Mouse (Mus musculus): ENCODE measurements at regions not wholly inside any gene's neighbourhood (a gene's known extent, or its start where the extent isn't known, plus 50 kb on each side); places are given as distances from the start of the nearest gene placed in this dataset.
A peak's percentile ranks its signal among the peaks of the same experiment; 100 is the strongest.

DNA sequence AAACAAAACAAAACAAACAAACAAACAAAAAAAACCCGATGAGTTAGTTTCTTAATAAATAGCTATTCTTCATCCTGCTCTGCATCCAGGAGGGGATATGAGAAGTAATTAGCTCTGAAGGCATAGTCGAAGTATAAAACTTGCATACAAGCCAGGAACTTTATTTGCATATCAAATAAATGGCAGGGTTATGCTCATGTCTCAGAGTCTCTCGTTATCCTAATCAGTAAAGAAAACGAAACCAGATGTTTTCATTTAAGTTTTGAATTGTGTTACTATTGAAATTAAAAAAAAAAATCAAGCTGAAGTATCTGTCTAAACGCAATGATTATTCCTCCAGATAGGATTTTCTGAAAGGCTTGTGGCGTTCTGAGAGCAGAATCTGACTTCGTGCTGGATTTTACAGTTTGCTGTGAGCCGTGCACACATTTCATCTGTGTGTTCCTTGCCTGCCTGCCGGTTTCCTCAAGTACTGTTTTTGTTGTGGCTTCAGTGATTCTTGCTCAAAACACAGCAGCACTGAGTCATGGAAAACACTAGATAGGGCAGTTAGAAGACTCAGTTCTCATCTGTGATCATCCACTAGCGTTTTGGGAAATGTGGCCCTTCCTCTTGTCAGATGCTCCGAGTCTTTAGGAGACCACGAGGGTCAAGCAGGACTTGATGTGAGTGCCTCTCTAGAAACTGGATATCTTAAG, 91.2 kb downstream of the Kcnrg start:
- ATAC-seq (replicated peaks): no peak
- Histone ChIP-seq H3K4me2 (replicated peaks) (no peak overlapping the region), H3K36me3 (no peaks in the 10 kb centered on the region), H3K27ac (replicated peaks) (no peak overlapping the region), H3K27me3 (no peaks in the 10 kb centered on the region), H3K4me1 (peaks cover 13% of the 10 kb centered on the region), H3K9me3 (no peaks in the 10 kb centered on the region), H3K9ac (replicated peaks) (no peak overlapping the region), H3K4me3 (no peak overlapping the region)
- WGBS: 25% methylated on average over 12 of the region's 12 CpGs

GRCm38 (mm10) chr14:61699638-61700037, 92.4 kb downstream of the Kcnrg start:
- H3K4me3 ChIP-seq: no peak overlapping the region
- H3K36me3 ChIP-seq: no peaks in the 10 kb centered on the region
- H3K9me3 ChIP-seq: no peaks in the 10 kb centered on the region
- no peaks in the 10 kb centered on the region for H3K27me3 ChIP-seq
- no peak overlapping the region for H3K9ac ChIP-seq (replicated peaks)
- WGBS: 22% methylated on average over 7 of the region's 7 CpGs
- 0 out of 2 replicates have a peak, but pooled peaks have one; percentile 29 for ATAC-seq (replicated peaks)
- H3K4me1 ChIP-seq: peaks cover 13% of the 10 kb centered on the region
- no peak overlapping the region for H3K4me2 ChIP-seq (replicated peaks)
- no peak overlapping the region for H3K27ac ChIP-seq (replicated peaks)

DNA sequence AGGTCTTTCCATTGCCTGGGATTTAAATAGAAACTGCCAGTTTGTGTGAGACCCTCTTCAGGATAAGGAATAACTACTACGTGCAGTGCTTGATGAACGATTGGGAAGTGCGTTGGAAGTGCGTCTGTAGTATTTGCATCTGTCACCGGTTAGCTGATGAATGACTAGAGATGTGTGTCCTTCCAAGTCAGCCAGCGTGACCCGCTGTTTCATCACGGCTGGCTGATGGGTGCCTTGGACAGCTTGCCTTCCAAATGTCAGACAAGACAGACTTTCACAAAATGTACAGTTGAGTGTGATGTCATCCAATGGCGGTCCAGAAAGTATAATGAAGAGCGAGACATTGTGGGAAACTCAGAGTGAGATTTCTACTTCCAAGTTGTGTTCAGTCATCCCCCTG, 93.9 kb downstream of the Kcnrg start:
- Histone ChIP-seq H3K36me3 (no peaks in the 10 kb centered on the region), H3K9me3 (no peaks in the 10 kb centered on the region), H3K4me3 (no peak overlapping the region), H3K9ac (replicated peaks) (no peak overlapping the region), H3K4me1 (peaks cover 13% of the 10 kb centered on the region), H3K4me2 (replicated peaks) (no peak overlapping the region), H3K27me3 (no peaks in the 10 kb centered on the region), H3K27ac (replicated peaks) (no peak overlapping the region)
- 75% methylated on average over 10 of the region's 10 CpGs for WGBS
- no peak for ATAC-seq (replicated peaks)

DNA sequence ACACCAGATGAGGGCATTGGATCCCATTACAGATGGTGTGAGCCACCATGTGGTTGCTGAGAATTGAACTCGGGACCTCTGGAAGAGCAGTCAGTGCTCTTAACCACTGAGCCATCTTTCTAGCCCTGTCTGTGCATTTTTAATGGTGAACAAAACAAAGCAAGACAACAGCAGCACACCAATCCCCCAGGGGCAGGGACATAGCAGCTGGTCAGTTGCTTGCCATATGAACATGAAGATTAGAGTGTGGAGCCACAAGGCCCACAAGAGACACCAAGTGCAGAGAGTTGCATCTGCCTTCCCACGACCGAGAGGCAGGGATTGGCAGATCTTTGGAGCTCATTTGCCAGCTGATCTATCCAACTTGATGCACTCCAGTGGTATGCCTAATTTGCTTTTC, 96.7 kb downstream of the Kcnrg start:
- H3K4me1 ChIP-seq: 0 out of 2 replicates have a peak, but pooled peaks cover under 1% of the 10 kb centered on the region
- H3K27me3 ChIP-seq: no peaks in the 10 kb centered on the region
- H3K4me3 ChIP-seq: no peak overlapping the region
- H3K4me2 ChIP-seq (replicated peaks): no peak overlapping the region
- 78% methylated on average over 3 of the region's 3 CpGs for WGBS
- no peaks in the 10 kb centered on the region for H3K9me3 ChIP-seq
- no peak overlapping the region for H3K27ac ChIP-seq (replicated peaks)
- no peak overlapping the region for H3K9ac ChIP-seq (replicated peaks)
- ATAC-seq (replicated peaks): no peak
- no peaks in the 10 kb centered on the region for H3K36me3 ChIP-seq

- Histone ChIP-seq H3K4me2 (replicated peaks) (no peak overlapping the region), H3K4me1 (no peaks in the 10 kb centered on the region), H3K9ac (replicated peaks) (no peak overlapping the region), H3K9me3 (no peaks in the 10 kb centered on the region), H3K4me3 (no peak overlapping the region), H3K27me3 (no peaks in the 10 kb centered on the region), H3K36me3 (no peaks in the 10 kb centered on the region), H3K27ac (replicated peaks) (no peak overlapping the region)
- no peak for ATAC-seq (replicated peaks)
- WGBS: 89% methylated on average over 6 of the region's 6 CpGs
Observed at GRCm38 (mm10) chr14:61706984-61707383, 99.7 kb downstream of the Kcnrg start.

- WGBS: 40% methylated on average over 6 of the region's 6 CpGs
- no peak for ATAC-seq (replicated peaks)
- no peak overlapping the region for H3K4me3 ChIP-seq
Observed at GRCm38 (mm10) chr14:61708331-61708730, 101.1 kb downstream of the Kcnrg start.

DNA sequence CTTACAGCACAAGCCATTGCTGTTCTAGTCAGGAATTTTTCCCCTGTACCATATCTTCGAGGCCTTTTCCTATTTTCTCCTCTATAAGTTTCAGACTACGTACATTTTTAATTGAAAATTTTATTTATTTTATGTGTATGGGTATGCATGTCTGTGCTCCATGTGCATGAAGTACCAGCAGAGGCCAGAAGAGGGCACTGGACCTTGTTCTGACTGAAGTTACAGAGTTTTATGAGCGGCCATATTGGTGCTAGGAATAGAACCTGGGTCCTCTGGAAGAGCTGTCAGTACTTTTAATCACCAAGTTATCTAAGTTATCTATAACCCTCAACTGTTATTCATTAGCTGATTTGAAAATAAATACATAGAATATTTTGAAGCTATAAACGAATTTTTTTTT, 108.5 kb downstream of the Kcnrg start:
- ATAC-seq (replicated peaks): no peak
- 95% methylated on average over 4 of the region's 4 CpGs for WGBS

More at GRCm38 (mm10) chr14:61708331-61708730, 101.1 kb downstream of the Kcnrg start:
- Histone ChIP-seq H3K4me2 (replicated peaks) (no peak overlapping the region), H3K27me3 (no peaks in the 10 kb centered on the region), H3K36me3 (no peaks in the 10 kb centered on the region), H3K4me1 (no peaks in the 10 kb centered on the region), H3K9me3 (no peaks in the 10 kb centered on the region), H3K27ac (replicated peaks) (no peak overlapping the region), H3K9ac (replicated peaks) (no peak overlapping the region)

GRCm38 (mm10) chr14:61718392-61719124, 111.3 kb downstream of the Kcnrg start:
- H3K9ac ChIP-seq (replicated peaks): no peak overlapping the region
- no peaks in the 10 kb centered on the region for H3K36me3 ChIP-seq
- H3K27me3 ChIP-seq: no peaks in the 10 kb centered on the region
- ATAC-seq (replicated peaks): no peak
- WGBS: 46% methylated on average over 4 of the region's 4 CpGs
- H3K4me3 ChIP-seq: no peak overlapping the region
- H3K9me3 ChIP-seq: peaks cover 6% of the 10 kb centered on the region; the same call in 1 of the 2 replicates
- H3K4me2 ChIP-seq (replicated peaks): no peak overlapping the region
- no peaks in the 10 kb centered on the region for H3K4me1 ChIP-seq
- no peak overlapping the region for H3K27ac ChIP-seq (replicated peaks)

More for the DNA sequence above, 108.5 kb downstream of the Kcnrg start:
- H3K9ac ChIP-seq (replicated peaks): no peak overlapping the region
- no peak overlapping the region for H3K27ac ChIP-seq (replicated peaks)
- H3K36me3 ChIP-seq: no peaks in the 10 kb centered on the region
- no peaks in the 10 kb centered on the region for H3K27me3 ChIP-seq
- no peak overlapping the region for H3K4me2 ChIP-seq (replicated peaks)
- H3K4me3 ChIP-seq: no peak overlapping the region
- no peaks in the 10 kb centered on the region for H3K4me1 ChIP-seq
- H3K9me3 ChIP-seq: peaks cover 6% of the 10 kb centered on the region; the same call in 1 of the 2 replicates

GRCm38 (mm10) chr14:61721302-61721701, 114.0 kb downstream of the Kcnrg start:
- Histone ChIP-seq H3K4me3 (no peak overlapping the region), H3K27me3 (no peaks in the 10 kb centered on the region), H3K4me2 (replicated peaks) (no peak overlapping the region), H3K4me1 (no peaks in the 10 kb centered on the region), H3K36me3 (no peaks in the 10 kb centered on the region), H3K9me3 (0 out of 2 replicates have a peak, but pooled peaks cover 3% of the 10 kb centered on the region), H3K27ac (replicated peaks) (no peak overlapping the region), H3K9ac (replicated peaks) (no peak overlapping the region)
- 88% methylated on average over 4 of the region's 4 CpGs for WGBS
- ATAC-seq (replicated peaks): no peak

DNA sequence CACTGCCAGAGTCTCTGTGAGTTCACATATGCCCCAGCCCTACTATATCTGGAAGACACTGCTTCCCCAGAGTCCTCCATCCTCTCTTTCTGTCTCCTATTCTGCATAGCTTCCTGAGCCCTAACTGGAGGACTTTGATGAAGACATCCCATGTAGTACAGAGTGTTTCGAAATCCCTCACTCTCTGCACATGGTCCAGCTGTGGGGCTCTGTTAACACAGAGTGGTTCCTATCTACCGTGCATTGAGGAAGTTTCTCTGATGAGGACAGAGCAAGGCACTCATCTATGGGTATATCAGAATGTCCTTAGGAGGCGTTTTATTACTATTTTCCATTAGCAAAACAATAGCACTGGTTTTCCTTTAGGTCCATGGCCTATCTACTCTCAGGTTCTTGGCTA, 117.7 kb downstream of the Kcnrg start:
- H3K27me3 ChIP-seq: no peaks in the 10 kb centered on the region
- H3K9ac ChIP-seq (replicated peaks): no peak overlapping the region
- no peaks in the 10 kb centered on the region for H3K36me3 ChIP-seq
- no peak overlapping the region for H3K27ac ChIP-seq (replicated peaks)
- no peaks in the 10 kb centered on the region for H3K4me1 ChIP-seq
- no peak for ATAC-seq (replicated peaks)
- no peaks in the 10 kb centered on the region for H3K9me3 ChIP-seq
- H3K4me2 ChIP-seq (replicated peaks): no peak overlapping the region
- WGBS: 90% methylated on average over 3 of the region's 3 CpGs
- H3K4me3 ChIP-seq: no peak overlapping the region

DNA sequence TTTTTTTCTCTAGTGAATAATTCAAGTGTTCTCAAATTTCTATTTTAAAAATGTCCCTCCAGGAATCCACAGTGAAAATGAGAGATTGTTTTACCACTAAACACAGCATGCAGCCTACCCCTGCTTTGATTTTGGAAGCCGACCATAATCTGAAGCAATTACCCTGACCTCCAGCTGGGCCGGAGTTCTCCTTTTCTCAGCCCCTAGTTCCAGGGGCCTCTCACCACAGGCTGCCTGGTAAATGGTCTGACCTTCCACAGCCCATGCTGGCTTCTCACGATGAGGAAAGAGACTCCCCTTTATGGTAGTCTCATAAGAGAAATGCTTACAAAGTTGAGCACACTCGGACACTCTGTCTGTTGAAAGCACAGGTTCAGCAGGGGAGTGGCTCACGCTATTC, 121.3 kb downstream of the Kcnrg start:
- Histone ChIP-seq H3K27ac (replicated peaks) (no peak overlapping the region), H3K4me3 (no peak overlapping the region), H3K9ac (replicated peaks) (no peak overlapping the region), H3K27me3 (no peaks in the 10 kb centered on the region), H3K9me3 (no peaks in the 10 kb centered on the region), H3K4me2 (replicated peaks) (no peak overlapping the region), H3K4me1 (no peaks in the 10 kb centered on the region), H3K36me3 (no peaks in the 10 kb centered on the region)
- ATAC-seq (replicated peaks): no peak
- 17% methylated on average over 5 of the region's 5 CpGs for WGBS

GRCm38 (mm10) chr14:61735541-61735940, 128.3 kb downstream of the Kcnrg start:
- no peaks in the 10 kb centered on the region for H3K9me3 ChIP-seq
- no peak overlapping the region for H3K9ac ChIP-seq (replicated peaks)
- peaks cover 11% of the 10 kb centered on the region for H3K4me1 ChIP-seq
- H3K27me3 ChIP-seq: no peaks in the 10 kb centered on the region
- no peak overlapping the region for H3K4me2 ChIP-seq (replicated peaks)
- no peak overlapping the region for H3K4me3 ChIP-seq
- H3K27ac ChIP-seq (replicated peaks): no peak overlapping the region
- H3K36me3 ChIP-seq: no peaks in the 10 kb centered on the region
- no peak for ATAC-seq (replicated peaks)
- 74% methylated on average over 6 of the region's 6 CpGs for WGBS
